Mouse (Mus musculus) pancreas, adult 10 weeks (tissue): ENCODE results near the gene Ssh2. TPM values are rescaled to one million over a fixed set of nuclear protein-coding genes. Genes with fewer than 3 reads are reported as not detected.

Source experiments
- polyA plus RNA-seq: library from polyadenylated mRNA; stranded (reverse); fragments of 350-450 nt; fragmentation: Illumina TruSeq; extraction: RNeasy Lipid Tissue Mini Kit (QIAGEN cat#74804); gene quantifications from one replicate; pipeline ENCODE4 v1.2.3, GENCODE M21; 2015; ENCODE audit warnings: low read depth, low replicate concordance; ENCODE audit not compliant: insufficient read depth

Ssh2 gene
- polyA plus RNA-seq = 3.8 TPM

GRCm38 (mm10) chr11:77215951-77216760 is at the start of gene Ssh2:
Gene Ssh2 (plus strand): TSS chr11:77216287.

DNA sequence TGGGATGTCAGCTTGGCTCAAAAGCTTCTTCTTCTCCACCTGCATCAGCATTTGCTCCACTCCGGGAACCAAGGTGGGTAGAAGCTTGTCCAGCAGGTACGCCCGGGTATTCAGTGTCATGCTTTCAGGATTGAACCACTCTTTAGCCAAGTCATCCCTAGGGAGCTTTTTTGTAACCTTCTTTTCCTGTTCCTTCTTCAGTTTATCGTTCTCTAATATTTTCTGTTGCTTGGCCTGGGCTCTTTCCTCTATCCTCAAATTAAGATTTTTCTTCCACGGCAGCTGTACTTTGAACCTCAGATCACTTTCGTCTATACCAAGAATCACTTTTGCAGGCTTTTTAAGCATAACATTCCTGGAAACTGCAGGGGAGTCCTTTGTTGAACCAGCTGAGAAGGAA is 27.2 kb upstream of the Ssh2 start, which contains the start of gene Efcab5:
Gene Efcab5, minus strand, starts transcription at position 101 of the 400 bp plus-strand sequence.

GRCm38 (mm10) chr11:77462283-77463100 is 246.4 kb downstream of the Ssh2 start, which contains the start of gene Coro6:
Gene Coro6 (plus strand): TSS chr11:77462411.

GRCm38 (mm10) chr11:77489591-77490235 is 273.6 kb downstream of the Ssh2 start, which contains the start of gene Ankrd13b:
Gene Ankrd13b (minus strand): TSS chr11:77489678.

DNA sequence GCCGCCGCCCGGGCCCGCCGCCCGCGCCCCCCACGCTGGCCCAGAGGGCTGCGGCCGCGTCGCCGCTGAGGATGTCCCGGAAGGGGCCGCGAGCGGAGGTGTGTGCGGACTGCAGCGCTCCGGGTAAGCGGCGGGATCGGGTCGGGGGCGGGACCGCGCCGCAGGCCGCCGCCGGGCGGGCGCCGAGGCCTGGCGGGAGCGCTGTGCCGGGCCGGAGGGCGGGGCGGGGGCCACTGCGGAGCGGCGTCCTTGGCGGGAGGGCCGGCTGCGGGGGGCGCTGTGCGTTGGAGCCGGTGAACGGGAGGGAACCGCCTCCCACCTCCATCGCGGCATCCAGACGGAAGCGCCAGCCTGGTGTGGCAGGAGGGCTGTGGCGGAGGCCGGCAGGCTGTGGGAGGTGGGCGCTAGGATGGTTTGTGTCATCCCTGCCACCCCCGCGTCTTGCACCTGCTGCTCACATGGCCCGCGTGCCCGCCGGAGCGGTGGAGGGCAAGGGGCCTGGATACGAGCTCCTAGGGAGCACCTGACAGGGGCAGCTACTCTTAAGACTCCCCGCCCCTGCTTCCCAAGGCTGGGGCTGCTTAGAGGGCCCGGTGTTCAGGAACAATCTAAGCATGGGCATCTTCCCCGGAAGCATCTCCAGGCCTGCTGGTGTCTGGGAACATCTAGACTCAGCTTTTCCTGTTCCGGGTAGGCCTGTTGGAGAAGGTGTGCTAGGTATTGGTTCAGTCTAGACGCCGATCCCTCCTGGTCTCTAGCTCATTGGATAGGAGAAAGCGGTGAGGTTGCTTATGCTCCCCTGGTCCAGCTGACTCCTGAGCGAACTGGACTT is 277.6 kb downstream of the Ssh2 start, which contains the start of gene Git1:
Gene Git1, plus strand, starts transcription at position 51 of the 832 bp plus-strand sequence.

Other genes starting within 250 kb of the Ssh2 start
- gene Slc6a4, start 217.7 kb upstream of the Ssh2 start, polyA plus RNA-seq = 0.59 TPM
- gene Nsrp1, start 137.9 kb upstream of the Ssh2 start, polyA plus RNA-seq = 5.5 TPM
- not detected for gene Efcab5, start 27.3 kb upstream of the Ssh2 start, polyA plus RNA-seq
- 0.70 TPM for gene Coro6, start 246.1 kb downstream of the Ssh2 start, polyA plus RNA-seq